In the genomic region with DNA sequence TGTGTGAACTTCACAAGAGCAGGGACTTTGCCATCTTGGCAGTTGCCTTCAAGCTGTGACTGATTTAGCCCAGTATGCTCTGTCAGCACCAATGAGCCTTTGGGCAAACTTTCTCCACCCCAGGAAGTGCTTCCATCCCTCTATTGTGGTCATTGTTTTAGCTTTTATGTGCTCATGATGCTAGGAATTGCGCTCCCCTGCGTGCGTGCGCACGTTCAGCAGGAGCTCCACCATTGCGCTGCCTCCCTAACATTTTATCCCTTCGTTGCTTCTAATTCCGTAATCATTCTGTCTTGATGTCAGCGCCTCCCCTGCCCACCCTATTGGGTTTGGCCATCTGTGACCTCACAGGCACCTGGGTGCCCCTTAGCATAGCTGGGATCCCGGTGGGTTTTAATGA, we compare ENCODE assay signal across 11 mouse cellular contexts. TPM values are rescaled to one million over a fixed set of nuclear protein-coding genes. Genes with fewer than 3 reads are reported as not detected.
DNase-seq lines count a peak whose midpoint lies in the region; ATAC-seq lines count a peak whose summit lies in the region.
"Had no signal": no experiment of that assay in that cellular context is flagged by ENCODE, and none has a peak within 500 bp of the region (broad histone marks: within the 10 kb centered on the region; RNA-seq: fewer than 3 reads in every experiment).

No protein-coding gene starts in this region.

- peak overlapping the region; percentile 88; the same call in 1 of the 2 replicates for H3K4me2 ChIP-seq in heart, embryonic 15.5 days
- peak overlapping the region; percentile 89; the same call in 1 of the 2 replicates for H3K4me2 ChIP-seq in embryonic facial prominence, embryonic 15.5 days (replicated peaks)

- H3K4me1 ChIP-seq in heart, embryonic 15.5 days (replicated peaks) = peaks cover 17% of the 10 kb centered on the region
- peaks cover 11% of the 10 kb centered on the region for H3K4me1 ChIP-seq in embryonic facial prominence, embryonic 15.5 days

- H3K27ac ChIP-seq in heart, embryonic 15.5 days = no peak overlapping the region
- no peak overlapping the region for H3K27ac ChIP-seq in embryonic facial prominence, embryonic 15.5 days (replicated peaks)
- H3K27ac ChIP-seq in macrophage = peak overlapping the region; percentile 62; the same call in 1 of the 2 replicates

- no peak overlapping the region for H3K9ac ChIP-seq in heart, embryonic 15.5 days
- no peak overlapping the region for H3K9ac ChIP-seq in embryonic facial prominence, embryonic 15.5 days

- no peak for ATAC-seq in heart, embryonic 15.5 days (replicated peaks; ENCODE audit: insufficient number of reproducible peaks, insufficient read depth, low FRiP score, low read depth)
- ATAC-seq in embryonic facial prominence, embryonic 15.5 days (ENCODE audit: insufficient number of reproducible peaks, low FRiP score, low TSS enrichment, low read depth) = no peak
- no peak for ATAC-seq in CD4-positive, CD25-positive, alpha-beta regulatory T cell, adult 4 months

- no peak for DNase-seq in heart, postnatal 14 days
- DNase-seq in NIH3T3 (ENCODE audit: low read depth) = peak; percentile 24
- DNase-seq in embryo, embryonic 10.5 days (ENCODE audit: low spot score) = no peak
- DNase-seq in lung, postnatal 10 days = no peak
- DNase-seq: heart, adult 11 months had no signal

- peaks cover 34% of the 10 kb centered on the region for H3K79me2 ChIP-seq in macrophage (ENCODE audit: inconsistent target)

- intact Hi-C loops in heart, postnatal 14 days (cut with DNase I) = loop anchor here (5.0 kb wide), 2 partner anchors 236 to 261 kb away; partner anchors contain the start of gene Trib3

- no peak overlapping the region for H3K4me3 ChIP-seq in heart, embryonic 15.5 days
- no peak overlapping the region for H3K4me3 ChIP-seq in embryonic facial prominence, embryonic 15.5 days (replicated peaks)
- peak overlapping the region; percentile 64 for H3K4me3 ChIP-seq in macrophage (ENCODE audit: inconsistent target)

- no peaks in the 10 kb centered on the region for H3K36me3 ChIP-seq in heart, embryonic 15.5 days
- H3K36me3 ChIP-seq in embryonic facial prominence, embryonic 15.5 days = no peaks in the 10 kb centered on the region
- H3K36me3 ChIP-seq in macrophage (ENCODE audit: inconsistent target) = peaks cover 15% of the 10 kb centered on the region; the same call in 1 of the 2 replicates

- WGBS in heart, embryonic 15.5 days = 94% methylated on average over 10 of the region's 10 CpGs
- WGBS in embryonic facial prominence, embryonic 15.5 days = 92% methylated on average over 10 of the region's 10 CpGs
- 95% methylated on average over 10 of the region's 10 CpGs for WGBS in macrophage (ENCODE audit: missing documents)

- H3K27me3 ChIP-seq in heart, embryonic 15.5 days = peaks cover 10% of the 10 kb centered on the region; the same call in 1 of the 2 replicates
- 0 out of 2 replicates have a peak, but pooled peaks cover 4% of the 10 kb centered on the region for H3K27me3 ChIP-seq in embryonic facial prominence, embryonic 15.5 days

- no peaks in the 10 kb centered on the region for H3K9me3 ChIP-seq in heart, embryonic 15.5 days (replicated peaks)
- no peaks in the 10 kb centered on the region for H3K9me3 ChIP-seq in embryonic facial prominence, embryonic 15.5 days (replicated peaks)

RNA-seq across cellular contexts. Expression of gene Srxn1, which starts 1.3 kb away (rescaled TPM):
- polyA plus RNA-seq in heart, embryonic 15.5 days (2015; fragmentation: Nextera tagmentation; extraction: Ambion mirVana) = 5.3 and 10.3 TPM in 2 replicates
- 10 to 100 TPM in 1 of 2 experiments, 1 to 10 TPM in 1; 9.8 to 11.9 TPM for total RNA-seq in heart, postnatal 14 days (2021)
- polyA plus RNA-seq in embryonic facial prominence, embryonic 15.5 days (2015; fragmentation: Nextera tagmentation; extraction: Ambion mirVana) = 11.0 and 11.5 TPM in 2 replicates
- total RNA-seq in macrophage (2018; cell fraction: chromatin; rRNA removed) = 100 to 1,000 TPM in 1 of 26 experiments, 10 to 100 TPM in 24, 1 to 10 TPM in 1; 5.6 to 107 (median 26.1) TPM
- 100 to 1,000 TPM in 3 of 26 experiments, 10 to 100 TPM in 23; 37.1 to 134 (median 71.0) TPM for total RNA-seq in macrophage (2018; cell fraction: cytosol; rRNA removed)
- 100 to 1,000 TPM in 1 of 26 experiments, 10 to 100 TPM in 25; 13.7 to 101 (median 49.4) TPM for total RNA-seq in macrophage (2018; cell fraction: nucleus; rRNA removed)
- polyA plus RNA-seq in macrophage (2018) = 56.7 to 128 TPM (median 85.7 TPM) in 3 replicates
- 1 to 10 TPM; 2.2 to 3.0 TPM for polyA plus RNA-seq in CD4-positive, CD25-positive, alpha-beta regulatory T cell, adult 4 months (2017; shearing (Covaris generic))

RNA-seq across cellular contexts. Expression of gene Scrt2, which starts 25.3 kb away (rescaled TPM):
- polyA plus RNA-seq in heart, embryonic 15.5 days (2015; fragmentation: Nextera tagmentation; extraction: Ambion mirVana) = 0.04 TPM in 1 of 2 replicates, not detected in the other
- total RNA-seq in heart, postnatal 14 days (2021) = not detected
- 0.09 TPM in 1 of 2 replicates, not detected in the other for polyA plus RNA-seq in embryonic facial prominence, embryonic 15.5 days (2015; fragmentation: Nextera tagmentation; extraction: Ambion mirVana)
- total RNA-seq in macrophage (2018; cell fraction: chromatin; rRNA removed) = under 1 TPM in 1 of 26 experiments, not detected in 25; 0.23 TPM
- total RNA-seq in macrophage (2018; cell fraction: cytosol; rRNA removed) = under 1 TPM in 2 of 26 experiments, not detected in 24; 0.07 to 0.13 TPM
- total RNA-seq in macrophage (2018; cell fraction: nucleus; rRNA removed) = under 1 TPM in 2 of 26 experiments, not detected in 24; 0.11 to 0.15 TPM
- not detected in 3 replicates for polyA plus RNA-seq in macrophage (2018)
- polyA plus RNA-seq in CD4-positive, CD25-positive, alpha-beta regulatory T cell, adult 4 months (2017; shearing (Covaris generic)) = not detected
- total RNA-seq: common myeloid progenitor, adult 5-6 weeks had no signal
- polyA plus RNA-seq: spleen, adult 2 months had no signal

RNA-seq across cellular contexts. Expression of gene Tcf15, which starts 36.8 kb away (rescaled TPM):
- polyA plus RNA-seq in heart, embryonic 15.5 days (2015; fragmentation: Nextera tagmentation; extraction: Ambion mirVana) = 14.1 and 14.3 TPM in 2 replicates
- 10 to 100 TPM; 40.0 to 43.0 TPM for total RNA-seq in heart, postnatal 14 days (2021)
- polyA plus RNA-seq in embryonic facial prominence, embryonic 15.5 days (2015; fragmentation: Nextera tagmentation; extraction: Ambion mirVana) = 5.5 and 6.5 TPM in 2 replicates
- total RNA-seq in macrophage (2018; cell fraction: chromatin; rRNA removed) = not detected
- not detected for total RNA-seq in macrophage (2018; cell fraction: cytosol; rRNA removed)
- not detected for total RNA-seq in macrophage (2018; cell fraction: nucleus; rRNA removed)
- not detected in 3 replicates for polyA plus RNA-seq in macrophage (2018)
- polyA plus RNA-seq in CD4-positive, CD25-positive, alpha-beta regulatory T cell, adult 4 months (2017; shearing (Covaris generic)) = not detected
